Mouse (Mus musculus) lung, adult 2 months (tissue): ENCODE measurements at regions not wholly inside any gene's neighbourhood (a gene's known extent, or its start where the extent isn't known, plus 50 kb on each side); places are given as distances from the start of the nearest gene placed in this dataset.

Experiments used
- CTCF ChIP-seq: fragments of 200-500 bp; IDR thresholded peaks from 2 replicates; pipeline ENCODE4 v1.5.1; 2011; ENCODE audit warnings: mild to moderate bottlenecking, low read length, control low read depth; ENCODE audit not compliant: insufficient read depth
- POLR2A ChIP-seq: fragments of 200-500 bp; IDR thresholded peaks from 2 replicates; pipeline ENCODE4 v1.6.1; 2011; ENCODE audit warnings: low read depth, mild to moderate bottlenecking, control low read depth, low read length, borderline replicate concordance; ENCODE audit errors: extremely low read depth

GRCm38 (mm10) chr4:9046030-9046429 lies 807.2 kb upstream of the Car8 start:
- TF ChIP-seq CTCF (no peak), POLR2A (no peak)
